11 mouse cellular contexts compared by ENCODE assay signal in genomic region chr3:89225321-89225815, GRCm38 (mm10). TPM values are rescaled to one million over a fixed set of nuclear protein-coding genes. Genes with fewer than 3 reads are reported as not detected.
DNase-seq lines count a peak whose midpoint lies in the region; ATAC-seq and TF ChIP-seq lines count a peak whose summit lies in the region.
"Had no signal": no experiment of that assay in that cellular context is flagged by ENCODE, and none has a peak within 500 bp of the region (broad histone marks: within the 10 kb centered on the region; RNA-seq: fewer than 3 reads in every experiment).

No protein-coding gene starts in this region.

- H3K4me1 ChIP-seq in lung, postnatal 0 days (ENCODE audit: insufficient read depth, low read depth, low read length) = peaks cover 11% of the 10 kb centered on the region
- H3K4me1 ChIP-seq in forebrain, embryonic 11.5 days (replicated peaks; ENCODE audit: control insufficient read depth, insufficient read depth, low read length) = peaks cover 29% of the 10 kb centered on the region
- peaks cover 50% of the 10 kb centered on the region for H3K4me1 ChIP-seq in limb, embryonic 10.5 days
- H3K4me1 ChIP-seq in neural tube, embryonic 14.5 days (ENCODE audit: control insufficient read depth, insufficient read depth, low read length) = peaks cover 32% of the 10 kb centered on the region

- no peak for TF ChIP-seq EP300 in lung, postnatal 0 days (IDR thresholded peaks at IDR 0.05)

- 53% methylated on average over 12 of the region's 12 CpGs for WGBS in lung, postnatal 0 days
- WGBS in forebrain, embryonic 11.5 days = 21% methylated on average over 12 of the region's 12 CpGs
- 54% methylated on average over 12 of the region's 12 CpGs for WGBS in limb, embryonic 10.5 days
- 24% methylated on average over 12 of the region's 12 CpGs for WGBS in neural tube, embryonic 14.5 days

- H3K9me3 ChIP-seq in lung, postnatal 0 days (ENCODE audit: low read length) = no peaks in the 10 kb centered on the region
- H3K9me3 ChIP-seq in forebrain, embryonic 11.5 days (ENCODE audit: control insufficient read depth, low read length) = no peaks in the 10 kb centered on the region
- no peaks in the 10 kb centered on the region for H3K9me3 ChIP-seq in limb, embryonic 10.5 days (replicated peaks)
- no peaks in the 10 kb centered on the region for H3K9me3 ChIP-seq in neural tube, embryonic 14.5 days (ENCODE audit: control insufficient read depth, low read length)

- ATAC-seq in lung, postnatal 0 days = no peak
- ATAC-seq in forebrain, embryonic 11.5 days (replicated peaks; ENCODE audit: low FRiP score) = no peak
- no peak for ATAC-seq in neural tube, embryonic 14.5 days (ENCODE audit: low read depth)

- H3K27me3 ChIP-seq in lung, postnatal 0 days (replicated peaks; ENCODE audit: insufficient read depth, low read length) = no peaks in the 10 kb centered on the region
- H3K27me3 ChIP-seq in forebrain, embryonic 11.5 days (ENCODE audit: control insufficient read depth, insufficient read depth, low read length) = no peaks in the 10 kb centered on the region
- H3K27me3 ChIP-seq in limb, embryonic 10.5 days (ENCODE audit: low read depth, poor library complexity, severe bottlenecking) = peaks cover 45% of the 10 kb centered on the region
- H3K27me3 ChIP-seq in neural tube, embryonic 14.5 days (ENCODE audit: control insufficient read depth, insufficient read depth, low read length) = no peaks in the 10 kb centered on the region

- H3K4me3 ChIP-seq in lung, postnatal 0 days (ENCODE audit: low read depth, low read length) = no peak overlapping the region
- H3K4me3 ChIP-seq in forebrain, embryonic 11.5 days (ENCODE audit: low read depth, low read length) = peak overlapping the region; percentile 97
- H3K4me3 ChIP-seq in limb, embryonic 10.5 days = peak overlapping the region; percentile 66
- H3K4me3 ChIP-seq in neural tube, embryonic 14.5 days (ENCODE audit: low read depth, low read length) = peak overlapping the region; percentile 40

- H3K4me2 ChIP-seq in lung, postnatal 0 days (replicated peaks; ENCODE audit: low read depth, low read length) = peak overlapping the region; percentile 27
- H3K4me2 ChIP-seq in forebrain, embryonic 11.5 days (ENCODE audit: low read depth, low read length, severe bottlenecking) = peak overlapping the region; percentile 95
- H3K4me2 ChIP-seq in neural tube, embryonic 14.5 days (ENCODE audit: low read depth, low read length) = peak overlapping the region; percentile 57
- H3K4me2 ChIP-seq: liver, embryonic 11.5 days had no signal

- H3K9ac ChIP-seq in lung, postnatal 0 days (replicated peaks; ENCODE audit: low read depth) = no peak overlapping the region
- peak overlapping the region; percentile 74 for H3K9ac ChIP-seq in forebrain, embryonic 11.5 days (ENCODE audit: low read length)
- H3K9ac ChIP-seq in neural tube, embryonic 14.5 days (replicated peaks; ENCODE audit: low read depth, low read length) = peak overlapping the region; percentile 63

- no peak for TF ChIP-seq CTCF in lung, postnatal 0 days (IDR thresholded peaks at IDR 0.05)

- H3K36me3 ChIP-seq in lung, postnatal 0 days (ENCODE audit: insufficient read depth, low read length) = no peaks in the 10 kb centered on the region
- peaks cover 3% of the 10 kb centered on the region; the same call in 1 of the 2 replicates for H3K36me3 ChIP-seq in forebrain, embryonic 11.5 days (ENCODE audit: control insufficient read depth, insufficient read depth, low read length)
- H3K36me3 ChIP-seq in limb, embryonic 10.5 days = peaks cover 40% of the 10 kb centered on the region
- H3K36me3 ChIP-seq in neural tube, embryonic 14.5 days (ENCODE audit: control insufficient read depth, insufficient read depth, low read length) = no peaks in the 10 kb centered on the region

- H3K27ac ChIP-seq in lung, postnatal 0 days (ENCODE audit: low read length) = no peak overlapping the region
- peak overlapping the region; percentile 98 for H3K27ac ChIP-seq in forebrain, embryonic 11.5 days (ENCODE audit: low read depth, low read length)
- peak overlapping the region; percentile 87; the same call in 1 of the 2 replicates for H3K27ac ChIP-seq in limb, embryonic 10.5 days
- peak overlapping the region; percentile 83 for H3K27ac ChIP-seq in neural tube, embryonic 14.5 days (ENCODE audit: low read depth, low read length)

- DNase-seq in lung, postnatal 0 days (ENCODE audit: low spot score) = no peak
- DNase-seq in lung, postnatal 36 days = no peak
- DNase-seq in forebrain, embryonic 11.5 days (ENCODE audit: low spot score) = no peak
- DNase-seq in limb, embryonic 10.5 days (ENCODE audit: low spot score) = no peak
- DNase-seq in ovary, postnatal 14 days (ENCODE audit: low spot score) = no peak
- DNase-seq in frontal cortex, postnatal 10 days (ENCODE audit: low spot score in 2 of 2) = no peak
- no peak for DNase-seq in thymus, adult 18-20 months
- DNase-seq: gastrocnemius, postnatal 14 days; right cerebral cortex, postnatal 14 days had no signal

RNA-seq across cellular contexts. Expression of gene Mtx1, which starts 1.5 kb away (rescaled TPM):
- 99.3 and 116 TPM in 2 replicates for polyA plus RNA-seq in lung, postnatal 0 days (2015; fragmentation: Nextera tagmentation; extraction: Ambion mirVana)
- polyA plus RNA-seq in forebrain, embryonic 11.5 days (2014; fragmentation: Nextera tagmentation; extraction: Ambion mirVana) = 194 and 213 TPM in 2 replicates
- 250 and 265 TPM in 2 replicates for polyA plus RNA-seq in limb, embryonic 10.5 days (2016; fragmentation: Nextera tagmentation; extraction: Ambion mirVana)
- 147 and 151 TPM in 2 replicates for polyA plus RNA-seq in neural tube, embryonic 14.5 days (2014; fragmentation: Nextera tagmentation; extraction: Ambion mirVana)

RNA-seq across cellular contexts. Expression of gene Muc1, which starts 3.5 kb away (rescaled TPM):
- 300 and 307 TPM in 2 replicates for polyA plus RNA-seq in lung, postnatal 0 days (2015; fragmentation: Nextera tagmentation; extraction: Ambion mirVana)
- polyA plus RNA-seq in forebrain, embryonic 11.5 days (2014; fragmentation: Nextera tagmentation; extraction: Ambion mirVana) = 2.0 and 3.4 TPM in 2 replicates
- 0.24 and 0.74 TPM in 2 replicates for polyA plus RNA-seq in limb, embryonic 10.5 days (2016; fragmentation: Nextera tagmentation; extraction: Ambion mirVana)
- polyA plus RNA-seq in neural tube, embryonic 14.5 days (2014; fragmentation: Nextera tagmentation; extraction: Ambion mirVana) = 0.90 and 1.4 TPM in 2 replicates

RNA-seq across cellular contexts. Expression of gene Thbs3, which starts 10.4 kb away (rescaled TPM):
- polyA plus RNA-seq in lung, postnatal 0 days (2015; fragmentation: Nextera tagmentation; extraction: Ambion mirVana) = 77.3 and 77.7 TPM in 2 replicates
- 63.3 and 69.9 TPM in 2 replicates for polyA plus RNA-seq in forebrain, embryonic 11.5 days (2014; fragmentation: Nextera tagmentation; extraction: Ambion mirVana)
- polyA plus RNA-seq in limb, embryonic 10.5 days (2016; fragmentation: Nextera tagmentation; extraction: Ambion mirVana) = 12.2 and 26.8 TPM in 2 replicates
- polyA plus RNA-seq in neural tube, embryonic 14.5 days (2014; fragmentation: Nextera tagmentation; extraction: Ambion mirVana) = 34.7 and 36.6 TPM in 2 replicates

RNA-seq across cellular contexts. Expression of gene Krtcap2, which starts 20.4 kb away (rescaled TPM):
- polyA plus RNA-seq in lung, postnatal 0 days (2015; fragmentation: Nextera tagmentation; extraction: Ambion mirVana) = 282 and 309 TPM in 2 replicates
- polyA plus RNA-seq in forebrain, embryonic 11.5 days (2014; fragmentation: Nextera tagmentation; extraction: Ambion mirVana) = 237 and 252 TPM in 2 replicates
- polyA plus RNA-seq in limb, embryonic 10.5 days (2016; fragmentation: Nextera tagmentation; extraction: Ambion mirVana) = 272 and 282 TPM in 2 replicates
- 206 and 240 TPM in 2 replicates for polyA plus RNA-seq in neural tube, embryonic 14.5 days (2014; fragmentation: Nextera tagmentation; extraction: Ambion mirVana)

RNA-seq across cellular contexts. Expression of gene Trim46, which starts 20.7 kb away (rescaled TPM):
- 1.8 and 2.1 TPM in 2 replicates for polyA plus RNA-seq in lung, postnatal 0 days (2015; fragmentation: Nextera tagmentation; extraction: Ambion mirVana)
- 11.9 and 13.5 TPM in 2 replicates for polyA plus RNA-seq in forebrain, embryonic 11.5 days (2014; fragmentation: Nextera tagmentation; extraction: Ambion mirVana)
- polyA plus RNA-seq in limb, embryonic 10.5 days (2016; fragmentation: Nextera tagmentation; extraction: Ambion mirVana) = 3.4 and 6.1 TPM in 2 replicates
- 61.6 and 70.7 TPM in 2 replicates for polyA plus RNA-seq in neural tube, embryonic 14.5 days (2014; fragmentation: Nextera tagmentation; extraction: Ambion mirVana)

Comparison
In these comparisons a context has a peak if more than half of its experiments do, and no peak if none do; other contexts are left out.
1. H3K4me2 ChIP-seq: peak in every context shown above with its lines; median percentile 95 in forebrain, embryonic 11.5 days; 57 in neural tube, embryonic 14.5 days; 27 in lung, postnatal 0 days.
2. RNA of gene Muc1, which starts 3.5 kb away (polyA plus RNA-seq): 300 to 307 TPM in lung, postnatal 0 days; 2.0 to 3.4 TPM in forebrain, embryonic 11.5 days, 0.90 to 1.4 TPM in neural tube, embryonic 14.5 days and 0.24 to 0.74 TPM in limb, embryonic 10.5 days; every median in the first group is over 10 times any median in the second.